Mouse (Mus musculus) mammary gland, adult 2 months (tissue): ENCODE measurements around the gene Asic4. TPM values are rescaled to one million over a fixed set of nuclear protein-coding genes. Genes with fewer than 3 reads are reported as not detected.

Source experiments
- polyA plus RNA-seq: library from polyadenylated mRNA; depleted of rRNA; stranded (reverse); fragments of >200 nt; gene quantifications from 2 replicates; pipeline ENCODE4 v1.2.3, GENCODE M21; 2012; ENCODE audit warnings: low replicate concordance; rRNA removed

The Asic4 gene
- 0.08 TPM in 1 of 2 replicates, not detected in the other for polyA plus RNA-seq

DNA sequence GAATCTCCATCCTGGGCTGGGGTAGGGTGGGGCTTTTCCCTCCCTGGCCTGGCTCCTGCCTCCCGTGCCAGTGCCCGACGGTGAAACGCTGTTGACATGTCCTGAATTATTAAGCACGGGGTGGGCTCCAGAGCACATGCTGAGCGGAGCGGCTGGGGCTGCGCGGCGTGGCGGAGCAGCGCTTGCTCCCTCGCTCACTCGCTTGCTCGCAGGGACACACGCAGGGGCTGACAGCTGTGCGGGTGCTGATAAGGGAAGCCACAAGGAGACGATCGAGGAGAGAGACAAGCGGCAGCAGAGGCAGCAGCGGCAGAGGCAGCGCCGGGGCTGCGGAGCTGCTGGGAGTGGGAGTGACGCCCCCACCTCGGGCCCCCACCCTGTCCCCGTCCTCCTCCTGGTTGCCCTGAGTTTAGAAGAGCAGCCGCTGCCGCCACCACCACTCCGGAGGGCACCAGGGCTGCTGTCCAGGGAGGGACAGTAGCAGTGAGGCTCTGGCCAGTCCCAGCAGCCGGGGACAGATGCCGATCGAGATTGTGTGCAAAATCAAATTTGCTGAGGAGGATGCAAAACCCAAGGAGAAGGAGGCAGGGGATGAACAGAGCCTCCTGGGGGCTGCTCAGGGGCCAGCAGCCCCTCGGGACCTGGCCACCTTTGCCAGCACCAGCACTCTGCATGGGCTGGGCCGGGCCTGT lies at the start of gene Asic4:
Gene Asic4, plus strand, starts transcription at position 123 of the 692 bp plus-strand sequence.

DNA sequence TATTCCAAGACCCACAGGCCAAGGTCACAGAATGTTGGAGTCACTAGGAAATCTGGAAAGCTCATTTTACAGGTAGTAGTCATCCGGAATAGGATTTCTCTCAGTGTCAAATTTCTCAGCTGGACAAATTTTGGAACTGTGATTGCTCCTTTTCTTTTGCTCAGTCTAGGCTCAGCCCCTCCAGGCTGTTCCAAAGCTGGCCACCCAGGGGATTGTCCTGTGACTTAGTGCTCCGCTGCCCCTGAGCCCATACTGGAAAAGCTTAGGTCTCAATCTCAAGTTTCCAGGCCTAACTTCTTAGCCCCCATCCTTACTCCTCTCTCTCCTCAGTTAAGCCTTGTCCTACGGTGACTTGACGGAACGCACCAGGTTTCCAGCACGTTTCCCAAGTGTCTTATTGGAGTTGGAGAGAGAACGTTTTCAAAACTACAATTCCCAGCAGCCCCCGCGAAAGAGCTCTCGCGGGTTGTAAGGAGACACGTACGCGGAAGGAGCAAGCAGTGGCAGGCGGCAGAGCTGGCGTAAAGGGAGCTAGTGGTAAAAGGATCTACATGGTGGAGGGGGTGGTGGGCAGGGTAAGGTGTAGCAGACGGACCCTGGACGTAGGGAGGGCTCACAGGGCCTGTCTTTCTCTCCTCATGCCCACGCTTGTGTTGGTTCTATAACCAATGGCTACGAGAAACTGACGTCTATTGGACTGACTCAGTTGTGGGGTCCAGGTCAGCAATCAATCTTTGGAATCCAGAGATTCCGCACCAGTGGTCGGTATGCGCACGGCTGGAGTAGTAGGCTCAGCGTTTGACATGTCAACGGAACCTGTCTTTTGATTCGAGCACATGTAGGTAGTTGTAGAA lies 14.5 kb upstream of the Asic4 start, which contains the start of gene Gmppa:
Gene Gmppa, plus strand, starts transcription at position 456 of the 854 bp plus-strand sequence.

DNA sequence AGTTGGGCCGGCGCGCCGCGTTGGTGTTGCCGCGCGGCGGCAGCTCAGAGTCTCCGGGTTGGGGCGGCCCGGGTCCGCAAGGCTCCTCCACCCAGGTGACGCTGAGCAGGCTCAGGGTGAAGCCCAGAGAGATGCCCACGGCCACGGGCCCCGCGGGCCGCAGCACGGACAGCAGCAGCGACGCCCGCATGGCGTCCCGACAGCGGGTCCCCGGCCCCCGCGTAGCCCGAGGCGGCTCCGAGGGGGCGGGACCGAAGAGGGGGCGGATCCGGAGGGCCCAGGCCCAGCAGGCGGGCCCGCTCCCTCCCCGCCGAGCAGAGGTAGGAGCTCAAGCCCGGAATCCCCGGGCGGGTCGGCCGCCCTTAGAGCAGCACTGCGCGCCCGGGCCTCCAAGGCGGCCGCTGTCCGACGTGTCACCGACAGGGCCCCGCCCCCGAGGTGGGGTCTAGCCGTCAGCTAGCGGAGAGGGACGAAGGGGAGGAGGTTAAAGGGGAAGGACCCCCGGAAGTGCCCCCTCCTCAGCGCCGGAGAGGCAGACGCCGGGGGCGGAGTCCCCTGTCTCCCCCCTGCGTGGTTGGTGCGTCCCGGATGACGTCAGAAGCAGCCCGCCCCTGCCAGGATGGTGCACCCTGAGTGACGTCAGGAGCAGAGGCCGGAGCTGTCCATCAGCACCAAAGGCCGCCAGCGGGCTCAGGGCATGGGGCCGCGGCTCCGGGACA lies 28.8 kb downstream of the Asic4 start, which contains the start of the genes Chpf and Tmem198:
Gene Chpf, minus strand, starts transcription at position 392 of the 719 bp plus-strand sequence.
Gene Tmem198, plus strand, starts transcription at position 617 of the 719 bp plus-strand sequence.

DNA sequence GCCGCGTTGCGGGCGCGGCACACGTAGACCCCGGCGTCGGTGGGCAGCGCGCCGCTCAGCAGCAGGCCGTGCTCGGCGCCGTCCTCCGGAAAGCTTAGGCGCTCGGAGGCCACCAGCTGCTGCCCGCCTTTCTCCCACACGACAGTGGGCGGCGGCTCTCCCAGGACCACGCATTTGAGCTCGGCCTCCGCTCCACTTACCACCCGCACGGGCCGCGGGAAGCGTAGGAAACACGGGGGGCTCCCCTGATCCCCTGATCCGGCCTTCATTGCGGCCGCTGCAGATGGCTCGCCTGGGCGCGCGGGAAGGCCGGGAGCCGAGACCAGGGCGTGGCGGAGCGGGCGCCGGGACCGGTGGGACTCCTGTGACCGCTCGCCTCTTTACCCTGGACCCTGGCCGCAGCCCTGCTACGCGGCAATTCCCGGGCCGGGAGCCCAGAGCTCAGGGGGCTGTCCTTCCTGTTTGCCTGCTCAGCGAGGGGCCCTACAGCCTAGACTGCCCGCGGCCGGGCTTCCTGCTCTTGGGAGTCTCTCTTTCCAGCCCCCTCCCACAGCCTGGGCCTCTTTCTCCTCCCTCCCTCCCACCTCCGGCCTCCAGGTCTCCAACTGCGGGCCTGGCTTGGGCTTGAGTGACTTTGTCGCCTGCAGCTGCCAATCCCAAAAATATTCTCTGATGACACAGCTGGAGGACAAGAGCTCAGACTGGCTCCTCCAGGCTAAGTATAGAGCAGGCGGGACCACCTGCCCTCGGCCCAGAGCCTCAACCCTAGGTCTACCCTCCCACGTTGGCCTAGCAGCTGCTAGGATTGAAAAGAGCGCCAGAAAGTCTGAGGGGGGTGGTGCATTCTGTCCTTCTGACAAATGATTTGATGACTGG lies 56.0 kb downstream of the Asic4 start, which contains the start of gene Obsl1:
Gene Obsl1, minus strand, starts transcription at position 497 of the 876 bp plus-strand sequence.

DNA sequence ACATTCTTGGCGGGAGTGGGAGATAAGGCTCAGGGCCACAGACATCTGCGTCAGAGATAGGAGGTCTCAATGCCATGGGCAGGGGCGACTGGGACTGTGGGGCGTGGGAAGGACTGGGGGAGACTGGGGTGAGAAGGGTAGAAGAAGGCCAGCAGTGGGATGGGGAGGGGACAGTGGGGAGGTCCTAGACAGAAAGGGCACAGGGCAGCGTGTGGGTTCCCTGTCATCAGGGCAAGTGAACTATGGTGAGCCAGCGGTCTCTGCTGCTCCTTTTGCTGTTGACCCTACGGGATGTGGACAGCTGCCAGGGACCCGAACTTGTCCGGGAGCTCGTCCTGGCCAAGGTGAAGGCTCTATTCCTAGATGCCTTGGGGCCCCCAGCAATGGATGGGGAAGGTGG lies 56.8 kb downstream of the Asic4 start, which contains the start of gene Inha:
Gene Inha, plus strand, starts transcription at position 72 of the 400 bp plus-strand sequence.

DNA sequence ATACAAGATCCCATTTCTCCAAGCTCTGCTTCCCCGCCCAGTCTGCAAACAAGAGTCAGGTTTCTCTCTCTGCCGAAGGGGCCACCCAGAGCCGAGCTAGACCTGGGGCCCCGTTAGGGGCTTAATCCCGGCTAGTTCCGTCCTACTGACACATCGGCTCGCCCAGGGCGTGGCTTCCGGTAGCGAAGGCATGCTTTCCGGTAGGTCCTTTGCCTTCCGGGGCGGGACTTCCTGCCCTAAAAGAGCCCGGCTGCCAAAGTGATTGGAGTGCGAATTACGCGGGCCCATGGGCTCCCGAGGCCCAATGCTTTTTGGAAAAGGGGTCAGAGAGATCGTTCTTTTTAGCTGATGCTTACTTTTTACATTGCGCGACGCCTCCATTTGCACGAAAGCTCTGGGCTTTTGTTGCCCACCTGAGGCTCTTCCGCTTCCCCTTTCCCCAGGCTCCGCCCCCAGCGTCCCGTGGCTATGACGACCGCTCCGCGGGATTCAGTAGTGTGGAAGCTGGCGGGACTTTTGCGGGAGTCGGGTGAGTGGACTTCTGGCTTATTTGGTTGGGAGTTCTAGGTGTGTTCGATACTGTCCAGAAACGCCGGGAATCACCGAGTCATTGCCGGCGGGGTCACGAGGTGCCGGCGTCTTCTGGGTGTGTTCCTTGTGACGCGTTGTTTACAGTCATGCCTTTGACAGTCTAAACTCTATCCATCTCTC lies 71.2 kb downstream of the Asic4 start, which contains the start of gene Stk11ip:
Gene Stk11ip, plus strand, starts transcription at position 209 of the 711 bp plus-strand sequence.

Other genes starting within 250 kb of the Asic4 start
- 9.4 and 18.5 TPM in 2 replicates for gene Glb1l, start 239.6 kb upstream of the Asic4 start, polyA plus RNA-seq
- 187 and 188 TPM in 2 replicates for gene Stk16, start 239.6 kb upstream of the Asic4 start, polyA plus RNA-seq
- 75.9 and 184 TPM in 2 replicates for gene Tuba4a, start 230.6 kb upstream of the Asic4 start, polyA plus RNA-seq
- not detected in 2 replicates for gene A630095N17Rik, start 218.3 kb upstream of the Asic4 start, polyA plus RNA-seq
- gene Dnajb2, start 214.0 kb upstream of the Asic4 start, polyA plus RNA-seq: 50.7 and 52.0 TPM in 2 replicates
- 0.11 and 0.19 TPM in 2 replicates for gene Ptprn, start 185.9 kb upstream of the Asic4 start, polyA plus RNA-seq
- not detected in 2 replicates for gene Resp18, start 172.0 kb upstream of the Asic4 start, polyA plus RNA-seq
- gene Dnpep, start 132.4 kb upstream of the Asic4 start, polyA plus RNA-seq: 167 and 178 TPM in 2 replicates
- gene Des, start 90.1 kb upstream of the Asic4 start, polyA plus RNA-seq: 24.9 and 299 TPM in 2 replicates
- 28.4 and 38.3 TPM in 2 replicates for gene Speg, start 75.1 kb upstream of the Asic4 start, polyA plus RNA-seq
- 137 and 159 TPM in 2 replicates for gene Gmppa, start 14.5 kb upstream of the Asic4 start, polyA plus RNA-seq
- gene Chpf, start 28.9 kb downstream of the Asic4 start, polyA plus RNA-seq: 66.9 and 145 TPM in 2 replicates
- gene Tmem198, start 29.1 kb downstream of the Asic4 start, polyA plus RNA-seq: 2.6 and 4.9 TPM in 2 replicates
- 26.9 and 31.8 TPM in 2 replicates for gene Obsl1, start 56.0 kb downstream of the Asic4 start, polyA plus RNA-seq
- 10.1 and 17.2 TPM in 2 replicates for gene Inha, start 56.6 kb downstream of the Asic4 start, polyA plus RNA-seq
- gene Stk11ip, start 71.1 kb downstream of the Asic4 start, polyA plus RNA-seq: 38.0 and 64.2 TPM in 2 replicates
- gene Slc4a3, start 95.8 kb downstream of the Asic4 start, polyA plus RNA-seq: 22.8 and 23.7 TPM in 2 replicates